Mouse (Mus musculus) kidney, postnatal 36 days (tissue): ENCODE measurements around the gene Gramd1b.

Experiments
- DNase-seq, 2 experiments: peaks; one replicate each; pipeline ENCODE4 v3.0.0; 2021 to 2022; ENCODE audit warnings: mixed read lengths in 2 of 2

The Gramd1b gene

GRCm38 (mm10) chr9:40249106-40249505 lies 282.1 kb downstream of the Gramd1b start:
- DNase-seq = no peak

- DNase-seq = no peak
Measured at GRCm38 (mm10) chr9:40246702-40247101, 284.5 kb downstream of the Gramd1b start.

GRCm38 (mm10) chr9:40245974-40246665 lies 285.1 kb downstream of the Gramd1b start:
- no peak for DNase-seq

- DNase-seq = no peak
Measured at GRCm38 (mm10) chr9:40245466-40245865, 285.7 kb downstream of the Gramd1b start.
